Mouse (Mus musculus) gastrocnemius, postnatal 10 days (tissue): ENCODE measurements around the gene Atf5. TPM values are rescaled to one million over a fixed set of nuclear protein-coding genes. Genes with fewer than 3 reads are reported as not detected.
A peak's percentile ranks its signal among the peaks of the same experiment; 100 is the strongest.

Source experiments
- DNase-seq: peaks from one replicate; pipeline ENCODE4 v3.0.0; 2021; ENCODE audit warnings: mixed read lengths
- total RNA-seq, 2 experiments: library from RNA; stranded (reverse); gene quantifications; 2 replicates each; pipeline ENCODE4 v1.2.3; 2021

The Atf5 gene
- total RNA-seq, 2 experiments from 2014 or later = 55.1 to 60.5 TPM

DNA sequence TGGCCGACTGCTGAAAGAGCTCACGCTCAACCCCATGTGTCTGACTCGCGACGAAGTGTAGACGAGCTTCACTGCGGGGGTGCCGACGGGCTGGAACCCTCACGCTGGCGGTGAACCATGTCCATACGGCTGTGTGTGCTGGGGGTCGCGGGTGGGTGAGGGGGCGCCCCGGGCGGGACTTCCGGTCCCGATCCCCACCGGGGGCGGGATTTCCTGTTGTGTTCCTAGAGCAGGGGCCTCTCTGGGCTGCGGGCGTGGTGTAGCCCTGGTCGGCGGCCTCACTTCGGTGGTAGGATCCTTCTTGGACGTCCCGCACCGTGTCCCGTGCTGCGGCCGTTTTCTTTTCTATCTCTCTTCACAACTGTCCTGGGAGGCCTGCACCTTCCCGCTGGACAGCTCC lies 33.7 kb upstream of the Atf5 start:
- DNase-seq = peak; percentile 78

DNA sequence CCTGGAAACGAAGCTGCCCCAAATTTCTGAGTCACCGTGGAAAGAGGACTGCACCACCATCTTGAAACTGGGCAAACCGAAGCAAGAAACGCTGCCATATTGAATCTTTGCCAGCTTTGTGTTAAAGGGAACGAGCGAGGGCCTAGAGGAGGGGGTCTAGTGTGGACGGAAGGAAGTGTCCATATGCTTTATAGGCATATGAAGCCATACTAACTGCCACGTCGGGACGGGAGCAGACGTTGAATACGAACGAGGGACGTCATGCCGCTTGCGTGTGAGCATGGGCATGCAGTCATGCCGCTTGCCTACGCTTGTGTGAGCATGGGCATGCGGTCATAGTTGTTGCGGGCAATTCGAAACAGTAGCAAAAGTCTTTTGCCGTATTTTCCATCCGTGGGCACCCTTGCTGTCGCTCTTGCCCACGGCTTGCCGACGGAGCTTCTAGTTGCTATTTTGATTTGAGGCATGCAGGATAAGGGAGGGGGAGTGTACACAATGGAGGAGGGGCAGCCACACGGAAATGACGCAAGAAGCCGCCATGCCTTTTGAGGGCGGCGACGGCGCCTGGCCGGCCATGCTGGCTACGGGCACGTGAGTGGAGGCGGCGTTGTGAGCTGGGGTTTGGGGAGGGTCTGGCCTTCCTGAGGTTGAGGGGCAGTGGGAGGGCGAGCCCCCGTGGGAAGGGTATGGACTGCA lies 33.1 kb upstream of the Atf5 start:
- peak; percentile 86 for DNase-seq

DNA sequence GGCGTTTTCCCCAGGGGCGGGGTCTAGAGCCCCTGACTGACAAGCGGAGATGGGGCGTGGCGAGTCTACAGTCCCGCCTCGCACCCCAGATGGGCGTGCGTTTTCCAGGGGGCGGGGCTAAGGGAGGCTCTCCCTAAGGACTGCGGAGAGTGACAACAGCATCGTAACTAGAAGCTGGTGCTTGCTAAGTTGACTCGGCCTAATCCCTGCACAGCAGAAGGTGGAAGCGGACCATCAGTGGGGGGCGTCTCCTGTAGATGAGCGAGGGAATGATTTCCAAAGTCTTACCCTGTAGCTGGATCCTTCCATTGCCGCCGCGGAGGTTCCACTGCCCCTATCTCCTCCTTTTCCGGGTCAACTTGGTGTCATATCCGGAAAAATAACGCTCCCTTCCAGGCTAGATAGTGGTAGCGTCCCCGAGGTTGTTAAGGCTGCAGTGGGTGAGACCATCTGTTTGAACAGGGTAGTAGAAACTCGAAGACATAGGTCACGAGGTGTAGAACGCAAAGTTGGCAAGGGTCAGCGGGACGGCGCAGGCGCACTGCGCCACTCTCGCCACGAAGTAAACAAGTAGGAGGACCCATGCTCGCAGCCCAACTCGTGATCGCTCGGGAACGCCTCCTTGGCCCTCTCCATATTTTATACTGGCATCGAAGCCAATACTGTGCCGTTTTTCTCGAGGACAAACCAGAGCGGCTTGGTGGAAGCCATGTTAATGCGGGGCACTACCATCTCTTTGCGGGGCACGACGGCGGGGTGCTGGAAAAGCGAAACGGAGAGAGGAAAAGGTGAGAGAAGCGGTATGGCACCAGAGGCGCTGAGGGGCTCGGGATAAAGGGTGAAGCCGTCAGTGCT lies 32.3 kb upstream of the Atf5 start, which contains the start of the genes Akt1s1 and Tbc1d17:
Gene Akt1s1 (plus strand): TSS at position 431 of the 855 bp plus-strand sequence.
Gene Tbc1d17 (minus strand): TSS at position 519 of the 855 bp plus-strand sequence.
- peak; percentile 98 for DNase-seq

DNA sequence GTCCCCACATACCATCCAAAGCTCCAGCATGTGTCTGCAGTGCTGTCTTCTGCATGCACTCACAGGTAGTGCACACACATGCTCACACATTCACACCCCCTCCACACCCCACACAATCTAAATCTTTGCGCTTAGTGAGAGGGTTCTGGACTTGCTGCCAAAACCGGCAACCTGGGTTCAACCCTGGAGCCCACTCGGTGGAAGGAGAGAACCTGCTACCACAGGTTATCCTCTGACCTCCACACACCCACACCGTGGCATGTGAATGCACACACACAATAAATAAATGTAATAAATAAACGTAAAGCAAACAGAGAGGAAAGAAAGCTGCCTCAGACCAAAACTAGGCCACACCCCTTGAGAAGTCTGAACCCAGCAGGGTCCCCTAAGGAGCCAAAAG lies 31.3 kb upstream of the Atf5 start:
- DNase-seq = no peak

DNA sequence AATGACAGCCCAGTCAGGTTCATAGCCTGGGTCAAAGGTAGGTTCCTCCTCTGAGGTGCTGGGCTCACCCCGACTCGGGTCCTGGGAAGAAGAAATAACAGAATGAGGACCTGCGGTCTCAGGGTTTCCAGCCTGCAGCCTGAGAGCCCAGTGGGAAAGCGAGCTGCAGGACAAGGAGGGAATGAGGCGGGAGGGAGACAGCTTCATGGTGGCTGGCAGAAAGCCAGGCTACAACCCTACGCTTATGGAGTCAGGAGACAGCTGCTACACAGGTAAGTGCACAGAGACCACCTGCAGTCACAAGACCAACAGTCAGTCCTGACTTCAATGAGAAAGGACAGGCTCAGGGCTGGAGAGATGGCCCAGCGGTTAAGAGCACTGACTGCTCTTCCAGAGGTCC lies 30.3 kb upstream of the Atf5 start:
- DNase-seq = no peak

DNA sequence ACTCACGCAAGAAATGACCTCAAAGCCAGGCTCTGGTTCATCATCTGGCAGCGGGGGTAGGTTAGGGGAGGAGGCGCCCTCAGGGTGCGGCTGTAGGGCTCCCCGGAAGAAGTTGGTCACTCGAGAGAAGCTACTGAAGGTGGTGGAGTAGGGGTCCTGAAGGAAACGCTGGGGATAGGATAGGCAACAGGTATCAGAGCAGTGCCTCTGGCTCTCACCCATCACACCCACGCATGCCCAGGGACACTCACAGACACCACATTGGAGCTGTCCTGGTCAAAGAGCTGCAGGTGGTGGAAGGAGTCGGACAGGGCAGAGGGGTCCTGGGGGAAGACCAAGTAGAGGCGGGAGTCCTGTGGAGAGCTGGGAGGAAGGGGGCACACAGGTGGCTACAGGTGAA lies 28.5 kb upstream of the Atf5 start:
- no peak for DNase-seq

DNA sequence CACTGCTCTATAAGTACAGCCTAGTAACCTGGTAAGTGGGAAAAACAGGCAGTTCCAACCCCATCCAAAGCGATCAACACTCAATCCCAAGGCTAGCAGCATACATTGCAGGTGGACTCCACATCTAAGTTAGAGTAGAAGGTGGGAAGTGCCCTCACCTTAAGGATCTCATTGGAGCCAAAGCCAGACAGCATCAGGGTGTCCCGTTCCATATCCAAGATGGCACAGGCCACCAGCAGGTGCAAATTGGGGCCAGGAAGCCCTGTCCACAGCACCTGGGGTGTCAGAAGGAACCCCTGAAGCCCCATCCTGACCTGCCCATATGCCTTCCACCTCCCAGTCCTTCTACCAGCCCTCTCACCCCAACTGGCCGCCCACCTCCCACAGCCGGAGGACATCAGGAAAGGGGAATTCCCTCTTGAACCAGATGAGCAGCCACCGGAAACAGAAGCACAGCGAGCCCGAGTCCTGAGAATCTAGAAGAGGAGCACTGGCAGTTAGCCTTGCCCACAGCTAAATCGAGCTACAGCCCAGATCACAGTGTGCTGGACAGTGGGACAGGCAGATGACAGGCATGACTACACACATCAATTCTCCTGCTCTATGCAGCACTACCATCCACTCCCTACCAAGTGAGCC lies 25.5 kb upstream of the Atf5 start:
- no peak for DNase-seq

DNA sequence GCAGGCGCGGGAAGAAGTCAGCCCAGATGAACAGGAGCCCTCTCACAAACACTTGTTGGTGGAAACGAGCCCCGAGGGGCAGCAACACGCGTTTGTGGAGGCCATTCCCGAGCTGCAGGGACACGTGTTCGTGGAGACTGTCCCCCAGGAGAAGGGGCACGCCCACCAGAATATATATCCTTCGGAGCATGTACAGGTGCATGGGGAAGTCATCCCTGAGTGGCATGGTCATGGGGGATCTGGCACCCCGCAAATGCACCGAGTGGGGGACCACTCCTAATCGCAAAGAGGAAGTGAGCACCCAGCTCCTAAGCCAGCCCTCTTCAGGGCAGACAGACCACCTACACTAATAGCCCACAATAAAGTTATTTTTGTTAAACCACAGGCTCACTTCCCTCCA lies 24.0 kb upstream of the Atf5 start:
- DNase-seq = no peak

DNA sequence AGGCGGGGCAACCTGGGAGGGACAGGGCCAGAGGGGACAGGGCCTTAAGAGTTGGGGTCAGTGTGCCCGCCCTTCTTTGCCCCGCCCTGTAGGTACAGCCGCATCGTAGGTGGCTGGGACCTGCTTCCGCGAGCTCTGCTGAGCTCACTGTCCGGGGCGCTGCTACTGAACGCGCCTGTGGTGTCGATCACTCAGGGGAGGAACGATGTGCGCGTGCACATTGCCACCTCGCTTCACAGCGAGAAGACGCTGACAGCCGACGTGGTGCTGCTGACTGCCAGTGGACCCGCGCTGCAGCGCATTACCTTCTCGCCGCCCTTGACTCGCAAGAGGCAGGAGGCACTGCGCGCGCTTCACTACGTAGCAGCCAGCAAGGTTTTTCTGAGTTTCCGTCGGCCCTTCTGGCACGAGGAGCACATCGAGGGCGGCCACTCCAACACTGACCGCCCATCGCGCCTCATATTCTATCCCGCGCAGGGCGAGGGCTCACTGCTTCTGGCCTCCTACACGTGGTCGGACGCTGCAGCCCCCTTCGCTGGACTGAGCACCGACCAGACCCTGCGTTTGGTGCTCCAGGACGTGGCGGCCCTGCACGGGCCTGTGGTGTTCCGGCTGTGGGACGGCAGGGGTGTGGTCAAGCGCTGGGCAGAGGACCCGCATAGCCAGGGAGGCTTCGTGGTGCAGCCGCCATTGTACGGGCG lies 23.2 kb upstream of the Atf5 start:
- DNase-seq = peak; percentile 52

DNA sequence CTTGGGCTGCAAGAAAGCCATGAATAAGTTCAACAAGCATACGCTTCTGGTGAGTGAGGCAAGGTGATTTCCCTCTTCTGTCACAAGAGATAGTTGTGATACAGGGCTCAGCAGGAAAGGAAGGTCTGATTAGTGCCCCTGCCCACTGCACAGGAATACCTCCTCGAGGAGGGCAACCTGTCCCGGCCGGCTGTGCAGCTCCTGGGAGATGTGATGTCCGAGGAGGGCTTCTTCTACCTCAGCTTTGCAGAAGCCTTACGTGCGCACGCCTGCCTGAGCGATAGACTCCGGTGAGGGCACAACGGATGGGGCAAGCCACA lies 22.7 kb upstream of the Atf5 start:
- no peak for DNase-seq

DNA sequence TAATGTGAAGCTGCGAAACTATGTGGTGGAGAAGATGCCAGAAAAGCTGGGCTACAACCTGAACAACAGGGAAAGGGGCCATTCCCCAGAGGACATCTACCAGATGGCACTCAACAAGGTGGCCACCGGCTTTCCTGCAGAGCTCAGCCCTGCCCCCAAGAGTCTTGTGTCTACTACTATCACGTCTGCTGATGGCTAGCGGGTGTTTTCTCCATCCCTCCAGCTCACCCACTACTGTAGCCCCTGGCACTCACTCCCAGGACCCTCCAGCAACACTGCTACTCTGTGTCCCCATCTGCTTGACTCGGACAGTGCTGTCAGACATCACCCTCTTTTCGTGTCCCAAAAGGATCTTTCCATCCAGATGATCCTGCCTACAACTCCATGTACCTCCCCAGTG lies 21.6 kb upstream of the Atf5 start:
- DNase-seq = no peak

DNA sequence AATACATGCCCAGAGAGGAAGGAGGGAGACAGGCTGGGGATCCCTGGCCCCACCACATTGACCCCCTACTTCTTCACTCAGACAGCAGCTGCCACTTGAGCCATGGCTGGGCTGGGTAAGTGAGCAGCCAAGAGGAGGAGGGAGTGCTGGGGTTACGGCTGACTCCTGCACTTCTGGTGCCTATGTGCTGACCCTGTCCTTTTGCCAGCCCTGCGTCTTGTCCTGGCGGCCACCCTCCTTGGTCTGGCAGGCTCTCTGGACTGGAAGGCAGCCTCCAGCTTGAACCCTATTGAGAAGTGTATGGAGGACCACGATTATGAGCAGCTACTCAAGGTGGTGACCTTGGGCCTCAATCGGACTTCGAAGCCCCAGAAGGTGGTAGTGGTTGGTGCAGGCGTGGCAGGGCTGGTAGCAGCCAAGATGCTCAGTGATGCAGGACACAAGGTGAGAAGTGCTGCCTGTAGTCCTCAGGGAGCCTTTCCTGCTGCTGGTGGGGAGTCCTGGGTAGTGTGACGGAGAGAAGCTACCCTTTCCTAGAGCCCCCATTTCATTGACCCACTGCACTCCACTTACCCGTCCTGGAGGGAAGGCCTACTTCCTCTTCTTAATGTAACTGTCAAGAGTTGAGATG lies 20.1 kb upstream of the Atf5 start:
- peak; percentile 48 for DNase-seq

DNA sequence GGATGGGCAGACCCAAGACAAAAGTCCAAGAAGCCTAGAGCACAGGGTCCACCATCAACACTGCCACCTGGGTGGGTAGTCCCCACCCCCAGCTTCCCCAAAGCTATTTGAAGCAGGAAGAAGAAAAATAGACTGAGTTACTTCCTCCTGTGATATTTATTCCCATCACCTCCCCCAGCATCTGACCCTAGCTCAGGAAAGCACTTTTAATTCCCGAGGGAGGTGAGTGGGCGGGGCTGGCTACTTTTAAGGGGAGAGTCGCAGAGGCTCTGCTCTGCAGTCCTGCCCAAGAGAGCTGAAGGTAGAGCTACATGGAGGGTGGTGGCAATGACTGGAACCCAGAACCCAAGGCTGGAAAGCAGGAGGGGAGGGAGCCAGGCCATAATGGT lies 19.6 kb upstream of the Atf5 start:
- no peak for DNase-seq

DNA sequence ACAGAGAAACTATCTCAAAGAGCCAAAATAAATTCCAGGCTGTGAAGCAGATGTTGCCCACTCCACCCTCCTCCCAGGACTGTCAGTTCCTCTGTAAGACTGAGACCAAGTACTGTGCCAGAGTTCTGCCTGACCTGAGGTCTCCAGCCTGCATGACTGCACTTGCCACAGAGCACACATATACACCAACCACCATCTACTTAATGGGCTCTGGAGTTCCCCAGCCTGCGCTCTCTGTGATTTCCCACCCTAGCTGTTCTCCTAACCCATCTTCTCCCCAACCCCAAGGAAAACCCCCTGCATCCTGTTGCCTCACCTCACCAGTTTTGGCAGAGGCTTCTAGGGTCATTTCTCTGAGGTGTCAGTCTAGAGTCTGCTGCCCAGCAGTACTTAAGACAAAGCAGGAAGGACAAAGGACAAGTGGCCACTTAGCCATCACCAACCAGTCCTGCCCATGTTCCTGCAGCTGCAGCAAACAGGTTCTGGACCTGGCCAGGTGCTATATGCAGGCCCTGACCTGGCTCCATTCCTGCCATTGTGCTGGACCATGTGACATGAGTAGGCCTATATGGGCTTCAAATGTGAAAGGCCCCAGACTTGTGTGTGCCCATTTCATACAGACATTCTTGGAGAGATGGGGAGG lies 19.0 kb upstream of the Atf5 start:
- no peak for DNase-seq

DNA sequence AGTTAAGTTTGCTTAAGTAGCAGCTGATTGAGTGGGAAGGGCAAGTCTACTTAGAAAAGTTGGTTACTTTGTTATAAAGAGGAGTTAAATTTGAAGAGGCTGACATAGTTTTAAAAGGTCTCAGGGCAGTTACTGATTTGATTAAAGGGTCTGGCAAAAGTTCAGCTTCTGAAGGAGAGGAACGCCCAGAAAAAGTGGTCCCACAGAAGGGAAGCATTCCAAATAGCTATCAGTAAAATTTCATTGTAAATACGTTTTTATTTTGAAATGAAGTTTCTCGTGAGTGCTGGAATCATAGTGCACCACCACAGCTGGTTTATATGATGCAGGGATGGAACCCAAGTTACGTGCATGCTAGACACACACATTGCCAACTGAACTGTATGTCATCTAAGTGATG lies 16.3 kb upstream of the Atf5 start:
- no peak for DNase-seq

DNA sequence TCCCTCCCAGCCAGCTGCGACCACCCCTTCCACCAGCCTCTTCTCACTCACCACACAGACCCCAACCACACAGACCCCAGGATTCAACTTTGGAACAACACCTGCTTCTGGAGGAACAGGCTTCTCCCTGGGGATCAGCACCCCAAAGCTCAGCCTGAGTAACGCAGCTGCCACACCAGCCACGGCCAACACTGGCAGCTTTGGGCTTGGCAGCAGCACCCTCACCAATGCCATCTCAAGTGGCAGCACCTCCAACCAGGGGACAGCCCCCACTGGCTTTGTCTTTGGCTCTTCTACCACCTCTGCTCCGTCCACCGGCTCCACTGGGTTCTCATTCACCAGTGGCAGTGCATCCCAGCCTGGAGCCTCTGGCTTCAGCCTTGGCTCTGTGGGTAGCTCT lies 12.2 kb upstream of the Atf5 start:
- DNase-seq = no peak

DNA sequence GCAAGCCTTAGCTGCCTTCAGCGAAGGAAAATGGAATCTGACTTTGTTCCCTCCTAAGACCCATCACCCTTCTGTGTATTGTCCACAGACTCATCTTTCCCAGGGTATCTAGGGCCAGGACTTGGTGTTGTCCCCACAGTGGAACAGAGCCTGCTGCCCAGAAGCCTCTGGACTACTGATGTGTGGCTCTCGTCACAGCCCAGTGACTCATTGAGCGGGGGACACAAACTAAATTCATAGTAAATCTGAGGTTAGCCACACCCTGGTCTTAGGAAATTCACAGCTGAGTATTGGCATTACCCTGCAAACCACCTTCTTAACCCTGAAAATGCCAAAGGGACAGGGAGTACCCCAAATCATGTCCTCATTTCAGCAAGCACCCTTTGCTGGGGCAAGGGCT lies 10.3 kb upstream of the Atf5 start:
- DNase-seq = no peak

DNA sequence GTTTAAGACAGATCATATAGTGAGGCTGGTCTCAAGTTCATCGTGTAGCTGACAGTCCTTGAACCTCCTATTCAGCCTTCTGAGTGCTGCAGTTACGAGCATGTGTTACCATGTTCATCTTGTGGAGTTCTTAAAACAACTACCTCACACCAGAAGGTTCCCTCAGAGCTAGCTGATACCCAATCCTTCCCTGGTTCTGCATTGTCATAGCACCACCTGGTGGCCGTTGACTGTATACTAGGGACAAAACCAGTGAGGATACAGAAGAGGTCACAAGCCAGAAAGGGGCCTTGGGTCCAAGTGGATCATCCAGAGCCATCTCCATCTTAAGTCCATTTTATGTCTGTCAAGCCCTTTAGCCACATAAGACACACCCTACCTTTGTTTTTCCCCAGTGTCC lies 8.4 kb upstream of the Atf5 start:
- DNase-seq = peak; percentile 82

DNA sequence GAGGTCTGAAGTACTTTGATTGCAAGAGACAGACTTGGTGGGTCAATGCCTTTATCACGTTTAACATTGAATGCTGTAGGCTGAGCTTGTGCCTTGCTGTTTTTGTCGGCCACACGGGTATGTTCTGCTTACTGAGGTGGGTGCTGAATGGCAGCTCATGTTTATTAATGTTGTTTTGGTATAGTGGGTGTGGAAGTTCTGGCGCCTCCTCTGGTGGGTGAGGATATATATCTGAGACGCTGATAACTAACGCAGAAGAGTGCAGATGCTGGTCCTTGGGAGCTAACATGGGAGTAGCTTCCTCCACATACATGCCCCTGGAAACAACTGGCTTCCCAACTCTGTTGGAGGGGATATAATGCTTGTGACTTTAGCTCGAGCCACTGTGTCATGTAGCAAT lies 7.0 kb upstream of the Atf5 start:
- no peak for DNase-seq

DNA sequence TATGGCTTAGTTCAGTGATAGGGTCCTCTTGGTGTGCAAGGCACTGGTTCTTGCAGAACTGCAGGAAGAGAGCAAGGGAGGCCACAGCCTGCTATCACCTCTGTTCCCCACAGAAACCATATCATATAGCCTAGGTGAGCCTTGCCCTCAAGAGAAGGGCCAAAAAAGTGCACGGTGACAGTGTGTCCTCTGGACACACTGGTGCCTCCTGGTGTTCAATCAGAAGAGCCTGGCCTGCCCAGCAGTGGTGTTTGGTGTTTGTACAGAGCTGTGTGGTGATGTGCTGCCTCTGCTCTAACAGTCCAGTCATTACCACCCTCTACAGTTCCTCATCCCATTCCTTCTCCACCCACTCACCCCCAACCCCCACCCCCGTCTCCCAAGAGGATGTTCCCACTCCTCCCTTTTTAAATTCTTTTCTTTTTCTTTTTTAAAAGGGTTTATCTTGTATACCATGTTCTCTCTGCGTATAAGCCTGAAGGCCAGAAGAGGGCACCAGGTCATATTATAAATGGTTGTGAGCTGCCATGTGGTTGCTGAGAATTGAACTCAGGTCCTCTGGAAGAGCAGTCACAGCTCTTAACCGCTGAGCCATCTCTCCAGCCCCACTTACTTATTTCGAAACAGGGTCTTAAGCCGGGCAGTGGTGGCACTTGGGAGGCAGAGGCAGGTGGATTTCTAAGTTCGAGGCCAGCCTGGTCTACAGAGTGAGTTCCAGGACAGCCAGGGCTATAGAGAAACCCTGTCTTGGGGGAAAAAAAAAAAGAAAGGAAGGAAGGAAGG lies 5.4 kb upstream of the Atf5 start:
- peak; percentile 2 for DNase-seq

DNA sequence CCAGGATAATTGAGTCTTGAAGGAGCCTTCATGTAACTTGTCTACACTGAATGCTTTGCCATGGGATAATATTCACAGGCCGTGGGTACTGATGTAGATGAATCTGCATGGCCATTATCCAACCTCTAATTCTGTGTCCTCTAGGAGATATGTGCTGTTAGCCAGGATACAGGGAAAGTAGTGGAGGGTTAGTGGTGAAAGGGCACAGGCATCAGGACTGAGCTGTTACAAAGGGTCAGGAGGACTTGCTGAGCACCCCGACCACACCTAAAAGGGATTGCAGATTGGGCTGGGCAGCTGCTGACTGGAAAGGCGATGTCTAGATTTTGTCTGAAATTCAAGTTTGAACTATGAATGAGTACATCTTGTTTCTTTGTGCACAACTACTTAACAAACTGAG lies 4.1 kb upstream of the Atf5 start:
- DNase-seq = peak; percentile 0
